Mouse (Mus musculus) liver, embryonic 11.5 days (tissue): ENCODE data around the gene Psd4. TPM values are rescaled to one million over a fixed set of nuclear protein-coding genes. Genes with fewer than 3 reads are reported as not detected.

Experiments
- ATAC-seq: fragments of 200-750 bp; cut with Nextera tagmentation; replicated peaks from 2 replicates; pipeline ENCODE4 v1.8.0; 2017; ENCODE audit warnings: moderate number of reproducible peaks, mild to moderate bottlenecking, moderate TSS enrichment, moderate library complexity; ENCODE audit not compliant: low FRiP score
- DNase-seq: peaks from one replicate; pipeline ENCODE4 v3.0.0-alpha.2; 2017; ENCODE audit warnings: low spot score
- H3K27ac ChIP-seq: fragments of 300-500 bp; sonication (generic); 2 replicates; pipeline ENCODE4 v1.5.1; 2014; ENCODE audit warnings: mild to moderate bottlenecking, low read depth, low read length, control low read depth
- H3K27me3 ChIP-seq: fragments of 300-500 bp; sonication (generic); replicated peaks from 2 replicates; pipeline ENCODE4 v1.6.1; 2014; ENCODE audit warnings: low read length, mixed read lengths; ENCODE audit not compliant: control insufficient read depth, insufficient read depth
- H3K36me3 ChIP-seq: fragments of 300-500 bp; sonication (generic); 2 replicates; pipeline ENCODE4 v1.6.1; 2014; ENCODE audit warnings: mild to moderate bottlenecking, low read length, moderate library complexity, mixed read lengths; ENCODE audit not compliant: control insufficient read depth, insufficient read depth
- H3K4me1 ChIP-seq: fragments of 300-500 bp; sonication (generic); replicated peaks from 2 replicates; pipeline ENCODE4 v1.6.1; 2014; ENCODE audit warnings: low read length, mixed read lengths; ENCODE audit not compliant: control insufficient read depth, insufficient read depth
- H3K4me2 ChIP-seq: fragments of 300-500 bp; sonication (generic); 2 replicates; pipeline ENCODE4 v1.6.1; 2014; ENCODE audit warnings: mild to moderate bottlenecking, control low read depth, moderate library complexity
- H3K4me3 ChIP-seq: fragments of 300-500 bp; sonication (generic); 2 replicates; pipeline ENCODE4 v1.5.1; 2014; ENCODE audit warnings: low read depth, low read length, control low read depth
- H3K9ac ChIP-seq: fragments of 300-500 bp; sonication (generic); 2 replicates; pipeline ENCODE4 v1.6.1; 2014; ENCODE audit warnings: low read depth, low read length, control low read depth
- H3K9me3 ChIP-seq: fragments of 300-500 bp; sonication (generic); 2 replicates; pipeline ENCODE4 v1.6.1; 2016; ENCODE audit warnings: low read length, inconsistent platforms, mixed read lengths; ENCODE audit not compliant: control insufficient read depth
- WGBS: fragments of 180-500 bp; shearing (Covaris S2); extraction: QIAGEN DNeasy Blood & Tissue Kit; methylation state at CpG from one replicate; pipeline ENCODE4 v1.1.7; 2014; 5-methylcytosine and 5-hydroxymethylcytosine counted together
- polyA plus RNA-seq: library from polyadenylated mRNA; unstranded; fragments of >200 nt; fragmentation: Nextera tagmentation; extraction: Ambion mirVana; gene quantifications from 2 replicates; pipeline ENCODE4 v1.2.1, GENCODE M21; 2014

The Psd4 gene
- polyA plus RNA-seq, 1 experiment from 2014 or later, result 13.1 TPM

- Histone ChIP-seq H3K9me3 (no peaks in the 10 kb centered on the region), H3K27me3 (no peaks in the 10 kb centered on the region; the same call in 1 of the 2 replicates), H3K9ac (no peak overlapping the region), H3K4me1 (no peaks in the 10 kb centered on the region), H3K36me3 (no peaks in the 10 kb centered on the region), H3K4me3 (no peak overlapping the region), H3K27ac (no peak overlapping the region), H3K4me2 (no peak overlapping the region)
- 43% methylated on average over 6 of the region's 6 CpGs for WGBS
- DNase-seq (no peak), ATAC-seq (no peak)
Observed at GRCm38 (mm10) chr2:24455057-24455855, 87.9 kb downstream of the Psd4 start.

- ATAC-seq (no peak), DNase-seq (no peak)
- Histone ChIP-seq H3K27me3 (no peaks in the 10 kb centered on the region; the same call in 1 of the 2 replicates), H3K27ac (no peak overlapping the region), H3K4me1 (no peaks in the 10 kb centered on the region), H3K4me3 (no peak overlapping the region), H3K36me3 (no peaks in the 10 kb centered on the region), H3K9me3 (no peaks in the 10 kb centered on the region), H3K9ac (no peak overlapping the region), H3K4me2 (no peak overlapping the region)
- WGBS, result 69% methylated on average over 4 of the region's 4 CpGs
Observed at GRCm38 (mm10) chr2:24456841-24457240, 89.5 kb downstream of the Psd4 start.

GRCm38 (mm10) chr2:24460112-24460807 is 92.9 kb downstream of the Psd4 start:
- H3K27me3 ChIP-seq, result no peaks in the 10 kb centered on the region; the same call in 1 of the 2 replicates
- ATAC-seq, result no peak
- no peak for DNase-seq
- H3K9ac ChIP-seq, result no peak overlapping the region
- WGBS, result 28% methylated on average over 9 of the region's 9 CpGs
- no peak overlapping the region for H3K27ac ChIP-seq
- H3K36me3 ChIP-seq, result no peaks in the 10 kb centered on the region
- H3K4me3 ChIP-seq, result no peak overlapping the region
- no peaks in the 10 kb centered on the region for H3K4me1 ChIP-seq
- no peak overlapping the region for H3K4me2 ChIP-seq
- no peaks in the 10 kb centered on the region for H3K9me3 ChIP-seq

DNA sequence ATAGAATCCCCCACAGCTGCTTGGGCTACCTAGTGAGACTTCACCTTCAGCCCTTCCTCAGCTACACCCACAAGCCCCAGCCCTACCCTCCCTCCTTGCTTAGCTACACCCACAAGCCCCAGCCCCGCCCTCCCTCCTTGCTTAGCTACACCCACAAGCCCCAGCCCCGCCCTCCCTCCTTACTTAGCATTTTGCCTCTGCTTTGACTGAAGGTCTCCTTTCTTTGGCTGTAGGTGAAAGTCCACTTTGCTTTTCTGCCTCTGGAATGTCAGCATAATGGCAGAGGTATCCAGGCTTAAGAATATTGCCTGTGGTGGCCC is 93.4 kb downstream of the Psd4 start:
- Histone ChIP-seq H3K36me3 (no peaks in the 10 kb centered on the region), H3K4me3 (no peak overlapping the region), H3K4me2 (no peak overlapping the region), H3K27me3 (no peaks in the 10 kb centered on the region; the same call in 1 of the 2 replicates), H3K4me1 (no peaks in the 10 kb centered on the region), H3K9me3 (no peaks in the 10 kb centered on the region), H3K27ac (no peak overlapping the region), H3K9ac (no peak overlapping the region)
- 0% methylated on average over 1 of the region's 2 CpGs for WGBS
- DNase-seq (no peak), ATAC-seq (peak; percentile 72; the same call in 1 of the 2 replicates)

Other genes starting within 250 kb of the Psd4 start
- gene Il1f8, start 214.4 kb upstream of the Psd4 start, polyA plus RNA-seq, result not detected in 2 replicates
- gene Il1f9, start 181.1 kb upstream of the Psd4 start, polyA plus RNA-seq, result not detected in 2 replicates
- gene Il1f6, start 152.2 kb upstream of the Psd4 start, polyA plus RNA-seq, result not detected in 2 replicates
- not detected in 2 replicates for gene Il1f5, start 90.6 kb upstream of the Psd4 start, polyA plus RNA-seq
- gene Il1f10, start 76.4 kb upstream of the Psd4 start, polyA plus RNA-seq, result not detected in 2 replicates
- 0.17 and 0.34 TPM in 2 replicates for gene Il1rn, start 30.7 kb upstream of the Psd4 start, polyA plus RNA-seq
- 0.44 and 0.62 TPM in 2 replicates for gene Pax8, start 108.0 kb downstream of the Psd4 start, polyA plus RNA-seq